Mouse (Mus musculus) frontal cortex, postnatal 14 days (tissue): ENCODE data around the gene Pik3r2.

Experiments used
- DNase-seq, 2 experiments: peaks; one replicate each; pipeline ENCODE4 v3.0.0; 2022; ENCODE audit warnings: low spot score in 2 of 2

Gene Pik3r2

GRCm38 (mm10) chr8:70757523-70758307, 18.8 kb downstream of the Pik3r2 start:
- DNase-seq = peak; percentile 29 to 30

GRCm38 (mm10) chr8:70756476-70757040, 20.0 kb downstream of the Pik3r2 start:
- DNase-seq = peak; percentile 3 to 9

- DNase-seq = peak; percentile 13
Observed at GRCm38 (mm10) chr8:70755661-70756475, 20.6 kb downstream of the Pik3r2 start.

GRCm38 (mm10) chr8:70754871-70755660, 21.4 kb downstream of the Pik3r2 start:
- peak; percentile 74 to 75 for DNase-seq

- DNase-seq = peak; percentile 94 to 97
Observed at GRCm38 (mm10) chr8:70754043-70754870, 22.3 kb downstream of the Pik3r2 start, which contains the start of gene Rab3a. TSS of gene Rab3a (plus strand) at chr8:70754679.

- peak; percentile 80 to 81 for DNase-seq
Observed at GRCm38 (mm10) chr8:70753151-70753550, 23.4 kb downstream of the Pik3r2 start.

- DNase-seq = peak; percentile 58 to 73
Observed at GRCm38 (mm10) chr8:70752000-70752764, 24.3 kb downstream of the Pik3r2 start.

GRCm38 (mm10) chr8:70750128-70750680, 26.3 kb downstream of the Pik3r2 start:
- DNase-seq = peak in 1 of 2 experiments; percentile 9

GRCm38 (mm10) chr8:70749097-70749674, 27.3 kb downstream of the Pik3r2 start:
- DNase-seq = peak in 1 of 2 experiments; percentile 8

- no peak for DNase-seq
Observed at GRCm38 (mm10) chr8:70748246-70749096, 28.0 kb downstream of the Pik3r2 start.

- DNase-seq = no peak
Observed at GRCm38 (mm10) chr8:70747211-70747890, 29.2 kb downstream of the Pik3r2 start.

GRCm38 (mm10) chr8:70746676-70747075, 29.8 kb downstream of the Pik3r2 start:
- DNase-seq = no peak

GRCm38 (mm10) chr8:70745691-70746220, 30.8 kb downstream of the Pik3r2 start:
- no peak for DNase-seq

GRCm38 (mm10) chr8:70744806-70745205, 31.7 kb downstream of the Pik3r2 start:
- DNase-seq = no peak

- DNase-seq = no peak
Observed at GRCm38 (mm10) chr8:70743656-70744590, 32.6 kb downstream of the Pik3r2 start.

- DNase-seq = no peak
Observed at GRCm38 (mm10) chr8:70742981-70743655, 33.4 kb downstream of the Pik3r2 start.
